Mouse (Mus musculus) forebrain, embryonic 10.5 days (tissue): ENCODE measurements at regions not wholly inside any gene's neighbourhood (a gene's known extent, or its start where the extent isn't known, plus 50 kb on each side); places are given as distances from the start of the nearest gene placed in this dataset.

ENCODE experiments used
- DNase-seq: peaks from one replicate; pipeline ENCODE4 v3.0.0-alpha.2; 2017; ENCODE audit warnings: low spot score; ENCODE audit errors: extremely low spot score
- H3K27ac ChIP-seq: fragments of 300-500 bp; sonication (generic); 2 replicates; pipeline ENCODE4 v1.5.1; 2016; ENCODE audit warnings: mild to moderate bottlenecking
- H3K27me3 ChIP-seq: fragments of 300-500 bp; sonication (generic); 2 replicates; pipeline ENCODE4 v1.6.1; 2016; ENCODE audit warnings: mild to moderate bottlenecking; ENCODE audit not compliant: poor library complexity, severe bottlenecking
- H3K36me3 ChIP-seq: fragments of 300-500 bp; sonication (generic); replicated peaks from 2 replicates; pipeline ENCODE4 v1.6.1; 2016; ENCODE audit warnings: mild to moderate bottlenecking, moderate library complexity
- H3K4me1 ChIP-seq: fragments of 300-500 bp; sonication (generic); 2 replicates; pipeline ENCODE4 v1.6.1; 2016
- H3K4me3 ChIP-seq: fragments of 300-500 bp; sonication (generic); 2 replicates; pipeline ENCODE4 v1.5.1; 2016; ENCODE audit warnings: mild to moderate bottlenecking, moderate library complexity
- H3K9me3 ChIP-seq: fragments of 300-500 bp; sonication (generic); 2 replicates; pipeline ENCODE4 v1.6.1; 2016; ENCODE audit warnings: mild to moderate bottlenecking, moderate library complexity
- WGBS: fragments of 180-500 bp; shearing (Covaris S2); methylation state at CpG from one replicate; pipeline ENCODE4 v1.1.7; 2016; 5-methylcytosine and 5-hydroxymethylcytosine counted together

- H3K27ac ChIP-seq: peak overlapping the region; percentile 67
- no peaks in the 10 kb centered on the region for H3K9me3 ChIP-seq
- H3K27me3 ChIP-seq: peaks cover 19% of the 10 kb centered on the region; the same call in 1 of the 2 replicates
- no peak for DNase-seq
- WGBS: 19% methylated on average over 2 of the region's 2 CpGs
- no peak overlapping the region for H3K4me3 ChIP-seq
- H3K36me3 ChIP-seq: no peaks in the 10 kb centered on the region
- H3K4me1 ChIP-seq: peaks cover 41% of the 10 kb centered on the region
Measured at GRCm38 (mm10) chr4:131060706-131061105, 116.5 kb downstream of the Matn1 start.

- Histone ChIP-seq H3K36me3 (no peaks in the 10 kb centered on the region), H3K4me3 (no peak overlapping the region), H3K9me3 (no peaks in the 10 kb centered on the region), H3K4me1 (peaks cover 60% of the 10 kb centered on the region), H3K27ac (peak overlapping the region; percentile 49; the same call in 1 of the 2 replicates), H3K27me3 (peaks cover 19% of the 10 kb centered on the region; the same call in 1 of the 2 replicates)
- DNase-seq: no peak
- WGBS: 85% methylated on average over 4 of the region's 4 CpGs
Measured at GRCm38 (mm10) chr4:131062592-131062991, 118.4 kb downstream of the Matn1 start.

GRCm38 (mm10) chr4:131066186-131066939 is 122.2 kb downstream of the Matn1 start:
- no peak overlapping the region for H3K4me3 ChIP-seq
- H3K9me3 ChIP-seq: no peaks in the 10 kb centered on the region
- peaks cover 49% of the 10 kb centered on the region for H3K4me1 ChIP-seq
- H3K27me3 ChIP-seq: peaks cover 19% of the 10 kb centered on the region; the same call in 1 of the 2 replicates
- H3K27ac ChIP-seq: peak overlapping the region; percentile 83
- 35% methylated on average over 8 of the region's 8 CpGs for WGBS
- H3K36me3 ChIP-seq: no peaks in the 10 kb centered on the region
- DNase-seq: peak; percentile 68

GRCm38 (mm10) chr4:131070566-131070965 is 126.4 kb downstream of the Matn1 start:
- Histone ChIP-seq H3K4me3 (no peak overlapping the region), H3K27me3 (peaks cover 6% of the 10 kb centered on the region; the same call in 1 of the 2 replicates), H3K27ac (0 out of 2 replicates have a peak overlapping the region, but pooled peaks have one; percentile 12), H3K4me1 (peaks cover 61% of the 10 kb centered on the region), H3K9me3 (no peaks in the 10 kb centered on the region), H3K36me3 (no peaks in the 10 kb centered on the region)
- DNase-seq: no peak

- WGBS: 93% methylated on average over 2 of the region's 2 CpGs
Measured at GRCm38 (mm10) chr4:131072623-131073022, 128.4 kb downstream of the Matn1 start.

GRCm38 (mm10) chr4:131073420-131073819 is 129.2 kb downstream of the Matn1 start:
- H3K27ac ChIP-seq: peak overlapping the region; percentile 51
- H3K36me3 ChIP-seq: no peaks in the 10 kb centered on the region
- no peaks in the 10 kb centered on the region; the same call in 1 of the 2 replicates for H3K9me3 ChIP-seq
- 64% methylated on average over 8 of the region's 8 CpGs for WGBS
- no peak for DNase-seq
- H3K4me1 ChIP-seq: peaks cover 51% of the 10 kb centered on the region
- no peak overlapping the region for H3K4me3 ChIP-seq
- H3K27me3 ChIP-seq: peaks cover 22% of the 10 kb centered on the region; the same call in 1 of the 2 replicates

More at GRCm38 (mm10) chr4:131072623-131073022, 128.4 kb downstream of the Matn1 start:
- Histone ChIP-seq H3K27ac (0 out of 2 replicates have a peak overlapping the region, but pooled peaks have one; percentile 25), H3K36me3 (no peaks in the 10 kb centered on the region), H3K4me3 (no peak overlapping the region), H3K9me3 (no peaks in the 10 kb centered on the region; the same call in 1 of the 2 replicates), H3K27me3 (peaks cover 14% of the 10 kb centered on the region; the same call in 1 of the 2 replicates), H3K4me1 (peaks cover 55% of the 10 kb centered on the region)
- no peak for DNase-seq

GRCm38 (mm10) chr4:131075326-131075932 is 131.2 kb downstream of the Matn1 start:
- no peaks in the 10 kb centered on the region; the same call in 1 of the 2 replicates for H3K9me3 ChIP-seq
- H3K4me3 ChIP-seq: no peak overlapping the region
- 53% methylated on average over 8 of the region's 8 CpGs for WGBS
- no peaks in the 10 kb centered on the region for H3K36me3 ChIP-seq
- H3K4me1 ChIP-seq: peaks cover 63% of the 10 kb centered on the region
- DNase-seq: no peak
- peaks cover 28% of the 10 kb centered on the region; the same call in 1 of the 2 replicates for H3K27me3 ChIP-seq
- peak overlapping the region; percentile 76 for H3K27ac ChIP-seq

GRCm38 (mm10) chr4:131076628-131077027 is 132.4 kb downstream of the Matn1 start:
- peak overlapping the region; percentile 62 for H3K27ac ChIP-seq
- H3K4me3 ChIP-seq: no peak overlapping the region
- H3K4me1 ChIP-seq: peaks cover 68% of the 10 kb centered on the region
- no peak for DNase-seq
- H3K36me3 ChIP-seq: no peaks in the 10 kb centered on the region
- WGBS: 68% methylated on average over 3 of the region's 3 CpGs
- peaks cover 28% of the 10 kb centered on the region; the same call in 1 of the 2 replicates for H3K27me3 ChIP-seq
- H3K9me3 ChIP-seq: no peaks in the 10 kb centered on the region; the same call in 1 of the 2 replicates

GRCm38 (mm10) chr4:131080113-131080512 is 135.9 kb downstream of the Matn1 start:
- Histone ChIP-seq H3K4me1 (peaks cover 59% of the 10 kb centered on the region), H3K27me3 (peaks cover 22% of the 10 kb centered on the region; the same call in 1 of the 2 replicates), H3K27ac (peak overlapping the region; percentile 79), H3K4me3 (no peak overlapping the region), H3K36me3 (no peaks in the 10 kb centered on the region), H3K9me3 (no peaks in the 10 kb centered on the region; the same call in 1 of the 2 replicates)
- no peak for DNase-seq
- WGBS: 3% methylated on average over 1 of the region's 1 CpGs

- no peak overlapping the region for H3K4me3 ChIP-seq
- 0 out of 2 replicates have a peak overlapping the region, but pooled peaks have one; percentile 11 for H3K27ac ChIP-seq
- H3K4me1 ChIP-seq: peaks cover 36% of the 10 kb centered on the region
- 83% methylated on average over 3 of the region's 3 CpGs for WGBS
- peaks cover 6% of the 10 kb centered on the region; the same call in 1 of the 2 replicates for H3K27me3 ChIP-seq
- no peaks in the 10 kb centered on the region for H3K9me3 ChIP-seq
- no peak for DNase-seq
- no peaks in the 10 kb centered on the region for H3K36me3 ChIP-seq
Measured at GRCm38 (mm10) chr4:131083405-131083804, 139.2 kb downstream of the Matn1 start.

GRCm38 (mm10) chr4:131097421-131097820 is 153.2 kb downstream of the Matn1 start:
- no peaks in the 10 kb centered on the region for H3K36me3 ChIP-seq
- 67% methylated on average over 6 of the region's 6 CpGs for WGBS
- H3K27me3 ChIP-seq: peaks cover 7% of the 10 kb centered on the region; the same call in 1 of the 2 replicates
- DNase-seq: no peak
- H3K27ac ChIP-seq: 0 out of 2 replicates have a peak overlapping the region, but pooled peaks have one; percentile 62
- peaks cover 31% of the 10 kb centered on the region for H3K4me1 ChIP-seq
- no peaks in the 10 kb centered on the region for H3K9me3 ChIP-seq
- H3K4me3 ChIP-seq: no peak overlapping the region

GRCm38 (mm10) chr4:131100093-131100795 is 156.1 kb downstream of the Matn1 start:
- H3K27ac ChIP-seq: peak overlapping the region; percentile 77
- H3K4me1 ChIP-seq: peaks cover 31% of the 10 kb centered on the region
- peaks cover 11% of the 10 kb centered on the region; the same call in 1 of the 2 replicates for H3K27me3 ChIP-seq
- DNase-seq: peak; percentile 39
- no peaks in the 10 kb centered on the region for H3K9me3 ChIP-seq
- 49% methylated on average over 10 of the region's 10 CpGs for WGBS
- H3K36me3 ChIP-seq: no peaks in the 10 kb centered on the region
- H3K4me3 ChIP-seq: peak overlapping the region; percentile 41
